Mouse (Mus musculus): ENCODE results near the gene Opcml. TPM values are rescaled to one million over a fixed set of nuclear protein-coding genes. Genes with fewer than 3 reads are reported as not detected.

Opcml gene
- total and polyA plus RNA-seq, 3 experiments: 0.94 to 1.3 (median 1.2) TPM

DNA sequence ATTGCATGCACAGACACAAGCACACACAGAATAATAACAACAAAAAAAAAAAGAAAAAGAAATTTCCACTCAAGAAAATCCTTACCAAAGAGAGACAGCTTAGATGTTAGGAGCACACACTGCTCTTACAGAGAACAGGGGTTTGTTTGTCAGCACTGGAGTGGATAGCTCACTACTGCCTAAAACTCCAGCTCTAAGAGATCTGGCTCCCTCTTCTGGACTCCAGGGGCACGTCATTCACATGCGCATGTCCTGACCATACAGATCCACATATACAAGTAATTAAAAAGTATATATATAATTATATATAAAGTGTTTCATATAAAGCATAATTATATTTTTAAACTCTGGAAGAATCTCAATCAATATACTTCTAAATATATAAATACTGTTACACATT, 958.3 kb downstream of the Opcml start:
- 89% methylated on average over 2 of the region's 2 CpGs for WGBS
- no peak for DNase-seq
- intact Hi-C loops (cut with DNase I): no loop called here
- H3K4me3 ChIP-seq: no peak overlapping the region
- no peaks in the 10 kb centered on the region for H3K79me2 ChIP-seq (replicated peaks; ENCODE audit: control insufficient read depth, insufficient read depth, low read length)
- no peaks in the 10 kb centered on the region for H3K36me3 ChIP-seq (ENCODE audit: control insufficient read depth, insufficient read depth, low read length)
- H3K4me1 ChIP-seq (ENCODE audit: control insufficient read depth, insufficient read depth, low read length): no peaks in the 10 kb centered on the region
- H3K9ac ChIP-seq (ENCODE audit: low read depth, low read length): no peak overlapping the region
- H3K27me3 ChIP-seq (ENCODE audit: control insufficient read depth, insufficient read depth, low read length): no peaks in the 10 kb centered on the region
- no peak overlapping the region for H3K27ac ChIP-seq
- TF ChIP-seq CTCF (IDR thresholded peaks at IDR 0.05): peak; percentile 53
- no peak for TF ChIP-seq POLR2A (IDR thresholded peaks at IDR 0.05; ENCODE audit: insufficient read depth, low read depth, low read length)

DNA sequence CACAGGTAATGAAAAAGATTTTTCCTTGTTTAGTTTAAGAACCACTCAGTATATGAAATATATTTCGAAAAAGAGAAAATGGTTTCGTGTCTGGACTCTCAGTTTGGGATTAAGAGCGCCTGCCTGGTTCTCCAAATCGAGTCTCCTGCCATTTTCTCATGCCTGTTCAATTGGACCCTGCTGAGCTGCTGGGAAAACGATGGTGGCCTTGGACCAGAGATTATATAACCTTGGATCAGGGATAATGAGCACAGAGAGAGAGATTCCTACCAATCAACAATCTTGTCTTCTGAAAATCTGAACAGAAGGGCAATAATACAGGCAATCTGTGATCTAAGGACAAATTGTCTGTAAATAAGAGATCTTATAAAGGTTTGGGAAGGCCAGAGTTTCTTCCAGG, 962.3 kb downstream of the Opcml start:
- H3K27me3 ChIP-seq (ENCODE audit: control insufficient read depth, insufficient read depth, low read length): no peaks in the 10 kb centered on the region

DNA sequence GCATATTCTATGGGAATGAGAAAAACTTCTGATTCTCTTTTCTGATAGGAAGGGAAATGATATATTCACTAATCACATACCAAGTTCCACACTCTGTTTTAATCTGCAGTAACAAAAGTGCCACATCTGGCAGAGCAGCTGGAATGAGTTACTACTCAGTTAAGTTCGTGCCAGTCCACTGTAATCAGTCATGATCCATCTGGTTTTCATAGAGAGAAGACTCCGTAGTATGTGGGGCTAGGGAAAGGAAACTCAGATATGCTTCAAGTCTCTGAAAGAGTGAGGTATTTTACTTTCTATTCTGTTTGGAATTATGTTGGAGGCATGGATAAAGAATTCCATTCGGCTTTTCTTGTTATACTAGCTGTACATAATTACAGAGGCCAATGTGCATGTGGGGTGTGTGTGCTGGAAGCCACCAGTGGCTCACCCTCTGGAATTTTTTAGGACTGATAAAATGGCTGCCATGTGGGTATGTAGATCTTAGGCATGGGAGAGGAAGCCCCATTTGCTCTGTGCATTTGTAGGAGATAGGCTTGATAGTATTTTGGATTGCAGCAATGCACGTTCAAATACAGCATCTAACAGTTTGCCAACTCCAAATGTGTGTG, 966.4 kb downstream of the Opcml start:
- 73% methylated on average over 4 of the region's 4 CpGs for WGBS
- no peaks in the 10 kb centered on the region for H3K79me2 ChIP-seq (replicated peaks; ENCODE audit: control insufficient read depth, insufficient read depth, low read length)
- no peak overlapping the region for H3K4me3 ChIP-seq
- H3K4me1 ChIP-seq (ENCODE audit: control insufficient read depth, insufficient read depth, low read length): no peaks in the 10 kb centered on the region
- no peak overlapping the region for H3K27ac ChIP-seq
- no peak overlapping the region for H3K9ac ChIP-seq (ENCODE audit: low read depth, low read length)
- H3K27me3 ChIP-seq (ENCODE audit: control insufficient read depth, insufficient read depth, low read length): no peaks in the 10 kb centered on the region
- H3K36me3 ChIP-seq (ENCODE audit: control insufficient read depth, insufficient read depth, low read length): no peaks in the 10 kb centered on the region
- no peak for DNase-seq
- intact Hi-C loops (cut with DNase I): no loop called here
- TF ChIP-seq CTCF (IDR thresholded peaks at IDR 0.05): no peak
- no peak for TF ChIP-seq EP300 (IDR thresholded peaks at IDR 0.05; ENCODE audit: insufficient read depth, low read depth, low read length)
- no peak for TF ChIP-seq POLR2A (IDR thresholded peaks at IDR 0.05; ENCODE audit: insufficient read depth, low read depth, low read length)

More for the DNA sequence above, 962.3 kb downstream of the Opcml start:
- H3K36me3 ChIP-seq (ENCODE audit: control insufficient read depth, insufficient read depth, low read length): no peaks in the 10 kb centered on the region
- no peak overlapping the region for H3K9ac ChIP-seq (ENCODE audit: low read depth, low read length)
- no peaks in the 10 kb centered on the region for H3K79me2 ChIP-seq (replicated peaks; ENCODE audit: control insufficient read depth, insufficient read depth, low read length)
- H3K27ac ChIP-seq: no peak overlapping the region
- H3K4me1 ChIP-seq (ENCODE audit: control insufficient read depth, insufficient read depth, low read length): no peaks in the 10 kb centered on the region
- intact Hi-C loops (cut with DNase I): no loop called here
- DNase-seq: no peak
- H3K4me3 ChIP-seq: no peak overlapping the region
- WGBS: 64% methylated on average over 5 of the region's 5 CpGs
- TF ChIP-seq CTCF (IDR thresholded peaks at IDR 0.05) (no peak), POLR2A (IDR thresholded peaks at IDR 0.05; ENCODE audit: insufficient read depth, low read depth, low read length) (no peak), EP300 (IDR thresholded peaks at IDR 0.05; ENCODE audit: insufficient read depth, low read depth, low read length) (no peak)

DNA sequence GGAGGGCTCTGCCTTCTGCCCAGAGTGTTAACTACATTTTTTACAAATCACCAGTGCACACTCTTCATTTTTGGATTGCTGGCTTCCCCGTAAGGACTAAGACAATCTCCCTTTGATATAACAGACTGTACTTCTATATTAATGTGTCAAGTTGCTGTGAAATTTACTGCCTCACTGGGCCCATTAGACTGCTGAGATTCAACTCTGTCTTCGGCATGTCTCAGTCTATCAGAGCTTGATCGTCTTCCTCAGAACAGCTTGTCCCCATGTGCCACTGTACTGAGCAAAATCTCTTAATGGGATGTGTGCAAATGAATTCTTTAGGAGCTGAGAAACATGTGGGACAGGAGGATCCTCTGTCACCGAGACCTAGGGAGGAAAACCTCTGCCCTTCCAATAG, 970.9 kb downstream of the Opcml start:
- WGBS: 81% methylated on average over 4 of the region's 4 CpGs
- no peak for TF ChIP-seq CTCF (IDR thresholded peaks at IDR 0.05)
- TF ChIP-seq POLR2A (IDR thresholded peaks at IDR 0.05; ENCODE audit: insufficient read depth, low read depth, low read length): no peak
- TF ChIP-seq EP300 (IDR thresholded peaks at IDR 0.05; ENCODE audit: insufficient read depth, low read depth, low read length): no peak

DNA sequence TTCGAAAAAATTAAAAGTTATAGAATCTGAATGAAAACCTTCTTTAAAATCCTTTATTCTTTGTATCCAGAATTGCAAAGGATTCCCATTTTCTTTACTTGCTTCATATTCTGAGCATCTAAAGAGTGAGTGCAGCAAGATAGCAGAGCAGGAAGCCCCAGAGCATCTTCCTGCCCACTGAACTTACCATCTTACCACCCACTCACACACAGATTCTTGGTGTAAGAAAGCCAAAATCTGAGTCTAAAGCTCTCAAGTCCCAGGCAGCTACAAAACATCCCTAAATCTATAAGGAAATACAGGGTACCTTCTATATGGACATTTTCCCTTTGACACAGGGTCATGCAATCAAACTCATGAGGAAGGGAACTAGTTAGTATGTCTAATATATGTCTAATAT, 973.6 kb downstream of the Opcml start:
- intact Hi-C loops (cut with DNase I): no loop called here
- Histone ChIP-seq H3K27me3 (ENCODE audit: control insufficient read depth, insufficient read depth, low read length) (no peaks in the 10 kb centered on the region), H3K79me2 (replicated peaks; ENCODE audit: control insufficient read depth, insufficient read depth, low read length) (no peaks in the 10 kb centered on the region), H3K9ac (ENCODE audit: low read depth, low read length) (no peak overlapping the region), H3K4me3 (no peak overlapping the region), H3K36me3 (ENCODE audit: control insufficient read depth, insufficient read depth, low read length) (no peaks in the 10 kb centered on the region), H3K27ac (no peak overlapping the region), H3K4me1 (ENCODE audit: control insufficient read depth, insufficient read depth, low read length) (no peaks in the 10 kb centered on the region)
- WGBS: 58% methylated on average over 1 of the region's 1 CpGs
- no peak for DNase-seq
- no peak for TF ChIP-seq CTCF (IDR thresholded peaks at IDR 0.05)
- TF ChIP-seq EP300 (IDR thresholded peaks at IDR 0.05; ENCODE audit: insufficient read depth, low read depth, low read length): no peak
- no peak for TF ChIP-seq POLR2A (IDR thresholded peaks at IDR 0.05; ENCODE audit: insufficient read depth, low read depth, low read length)

More for the DNA sequence above, 970.9 kb downstream of the Opcml start:
- H3K9ac ChIP-seq (ENCODE audit: low read depth, low read length): no peak overlapping the region
- intact Hi-C loops (cut with DNase I): no loop called here
- no peak overlapping the region for H3K4me3 ChIP-seq
- H3K36me3 ChIP-seq (ENCODE audit: control insufficient read depth, insufficient read depth, low read length): no peaks in the 10 kb centered on the region
- H3K4me1 ChIP-seq (ENCODE audit: control insufficient read depth, insufficient read depth, low read length): no peaks in the 10 kb centered on the region
- no peaks in the 10 kb centered on the region for H3K27me3 ChIP-seq (ENCODE audit: control insufficient read depth, insufficient read depth, low read length)
- no peaks in the 10 kb centered on the region for H3K79me2 ChIP-seq (replicated peaks; ENCODE audit: control insufficient read depth, insufficient read depth, low read length)
- DNase-seq: no peak
- no peak overlapping the region for H3K27ac ChIP-seq

DNA sequence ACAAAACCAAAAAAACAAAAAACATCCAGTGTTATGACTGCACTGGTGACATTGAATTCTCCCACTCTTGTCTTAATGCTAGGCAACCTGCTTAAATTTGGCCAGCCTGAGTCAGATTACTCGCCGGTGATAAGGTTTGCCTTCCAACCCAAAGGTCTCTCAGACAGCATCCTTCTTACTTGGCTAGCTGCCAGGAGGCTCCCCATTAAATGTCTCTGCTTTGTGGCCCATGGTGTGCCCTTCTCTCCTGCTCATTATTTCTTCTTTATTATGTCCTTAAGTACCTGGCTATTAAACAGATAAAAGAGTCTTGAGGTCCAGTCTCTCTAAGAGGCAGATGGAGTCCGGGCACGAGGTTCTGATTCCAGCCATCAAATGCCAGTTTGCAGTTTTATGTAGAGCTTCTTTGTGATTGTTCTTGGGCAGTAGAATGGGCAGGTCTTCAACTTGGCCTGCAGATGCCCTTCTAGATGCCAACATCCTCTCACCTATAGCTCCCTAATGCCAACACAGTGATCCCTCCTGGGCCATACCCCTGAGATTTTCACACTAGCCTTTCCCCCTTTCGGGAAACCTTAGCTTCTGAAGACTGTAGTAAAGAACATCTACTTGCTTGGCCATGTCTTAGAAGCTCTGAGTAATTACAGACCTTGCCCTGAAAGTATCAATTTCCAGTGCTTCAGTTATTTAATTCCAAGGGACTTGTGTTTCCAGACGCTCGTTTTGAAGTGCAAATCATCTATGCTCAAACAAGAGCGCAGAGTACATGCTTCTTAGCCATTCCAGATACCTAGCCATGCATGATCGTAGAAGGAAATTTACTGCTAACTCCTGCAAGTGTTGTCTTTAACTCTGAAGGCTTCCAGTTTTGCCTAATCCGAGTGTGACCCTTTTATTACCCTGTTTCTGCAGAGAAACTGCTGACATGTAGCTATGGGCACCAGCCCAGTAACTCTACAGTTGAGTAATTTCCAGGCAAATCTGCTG, 986.2 kb downstream of the Opcml start:
- intact Hi-C loops (cut with DNase I): no loop called here
- Histone ChIP-seq H3K4me1 (ENCODE audit: control insufficient read depth, insufficient read depth, low read length) (no peaks in the 10 kb centered on the region), H3K4me3 (no peak overlapping the region), H3K36me3 (ENCODE audit: control insufficient read depth, insufficient read depth, low read length) (no peaks in the 10 kb centered on the region), H3K79me2 (replicated peaks; ENCODE audit: control insufficient read depth, insufficient read depth, low read length) (no peaks in the 10 kb centered on the region), H3K9ac (ENCODE audit: low read depth, low read length) (no peak overlapping the region), H3K27me3 (ENCODE audit: control insufficient read depth, insufficient read depth, low read length) (no peaks in the 10 kb centered on the region), H3K27ac (no peak overlapping the region)
- no peak for DNase-seq
- 76% methylated on average over 10 of the region's 10 CpGs for WGBS
- TF ChIP-seq POLR2A (IDR thresholded peaks at IDR 0.05; ENCODE audit: insufficient read depth, low read depth, low read length): no peak
- no peak for TF ChIP-seq EP300 (IDR thresholded peaks at IDR 0.05; ENCODE audit: insufficient read depth, low read depth, low read length)
- TF ChIP-seq CTCF (IDR thresholded peaks at IDR 0.05): no peak
